Mouse (Mus musculus) gastrocnemius, adult 18-20 months (tissue): ENCODE results near the gene Kpnb1. TPM values are rescaled to one million over a fixed set of nuclear protein-coding genes. Genes with fewer than 3 reads are reported as not detected.

Experiments
- DNase-seq: peaks from one replicate; pipeline ENCODE4 v3.0.0; 2021; ENCODE audit warnings: low spot score
- total RNA-seq, 2 experiments: library from RNA; stranded (reverse); gene quantifications; 2 replicates each; pipeline ENCODE4 v1.2.3; 2021

Gene Kpnb1
- total RNA-seq, 2 experiments from 2014 or later: 47.7 to 52.4 TPM

DNA sequence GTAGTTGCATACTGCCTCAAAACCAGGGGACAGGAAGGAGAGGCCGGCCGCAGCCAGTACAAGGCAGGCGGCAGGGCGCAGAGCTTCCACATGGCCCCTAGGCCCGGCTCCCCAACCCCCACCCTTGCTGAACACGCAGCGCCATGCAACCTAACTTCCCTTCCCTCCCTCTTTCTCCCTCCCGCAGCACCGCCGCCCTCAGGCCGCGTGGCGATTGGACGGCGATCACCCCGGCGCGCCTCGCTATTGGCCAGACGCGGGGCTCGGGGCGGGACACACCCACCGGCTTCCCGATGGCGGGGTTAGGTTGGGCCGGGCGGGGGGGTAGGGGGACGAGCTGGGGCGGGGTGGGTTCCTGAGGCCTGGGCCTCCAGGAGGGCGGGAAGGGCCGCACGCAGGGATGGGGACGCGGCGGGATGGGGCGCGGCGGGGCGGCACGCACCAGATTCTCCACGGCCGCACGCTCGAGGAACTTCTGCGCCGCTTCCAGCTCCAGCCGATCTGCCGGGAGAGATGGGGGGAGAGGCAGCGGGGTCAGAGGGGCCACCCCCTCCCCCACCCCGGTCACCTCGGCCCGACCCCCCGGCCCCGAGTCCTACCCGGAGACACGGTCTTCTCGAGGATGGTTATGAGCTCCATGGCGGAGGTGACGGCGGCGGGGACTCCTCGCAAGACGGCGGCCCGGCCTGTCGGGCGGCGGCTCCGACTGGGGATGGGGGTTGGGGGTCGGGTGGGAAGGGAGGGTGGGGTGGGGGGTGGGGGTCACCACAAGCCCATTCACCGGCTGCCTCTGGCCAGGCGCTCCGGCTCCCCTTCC is 526 bp downstream of the Kpnb1 start:
- DNase-seq: peak; percentile 98

DNA sequence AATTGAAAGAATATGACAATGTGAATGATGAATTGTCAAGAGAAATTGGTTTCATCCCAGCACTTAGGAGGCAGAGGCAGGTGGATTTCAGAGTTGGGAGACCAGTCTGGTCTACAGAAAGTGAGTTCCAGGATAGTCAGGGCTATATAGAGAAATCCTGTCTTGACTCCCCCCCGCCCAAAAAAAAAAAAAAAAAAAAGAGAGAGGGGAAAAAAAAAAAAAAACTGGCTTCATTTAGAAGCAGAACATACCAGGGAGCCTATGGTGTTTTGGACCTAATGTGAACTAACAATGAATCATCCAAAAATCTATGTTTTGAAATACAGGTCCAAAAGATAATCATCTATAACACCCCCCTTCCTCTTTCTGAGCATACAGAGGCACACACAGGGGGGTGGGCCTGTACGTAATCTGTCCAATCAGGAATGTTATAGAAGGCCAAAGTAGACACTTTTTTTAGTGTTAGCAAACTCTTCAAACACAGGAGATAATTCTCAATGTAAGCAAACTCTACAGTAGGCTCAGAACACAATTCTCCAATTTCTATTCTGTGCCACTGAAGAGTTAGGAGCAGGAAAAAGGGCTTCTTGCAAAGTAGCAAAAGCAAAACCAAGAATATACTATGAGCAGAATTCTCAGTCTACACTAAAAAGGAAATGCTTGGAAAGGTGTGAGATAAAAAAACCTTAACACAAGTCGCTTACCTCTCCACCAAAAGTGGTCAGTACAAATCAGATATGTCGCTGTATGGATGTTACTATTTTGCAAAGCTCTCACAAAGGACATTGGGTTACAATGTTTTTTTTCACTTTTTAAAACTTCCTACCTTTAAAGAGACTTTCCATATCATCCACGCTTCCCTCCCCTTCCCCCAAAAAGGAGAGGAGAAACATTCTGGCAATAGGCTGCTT is 1.7 kb downstream of the Kpnb1 start:
- DNase-seq: no peak

DNA sequence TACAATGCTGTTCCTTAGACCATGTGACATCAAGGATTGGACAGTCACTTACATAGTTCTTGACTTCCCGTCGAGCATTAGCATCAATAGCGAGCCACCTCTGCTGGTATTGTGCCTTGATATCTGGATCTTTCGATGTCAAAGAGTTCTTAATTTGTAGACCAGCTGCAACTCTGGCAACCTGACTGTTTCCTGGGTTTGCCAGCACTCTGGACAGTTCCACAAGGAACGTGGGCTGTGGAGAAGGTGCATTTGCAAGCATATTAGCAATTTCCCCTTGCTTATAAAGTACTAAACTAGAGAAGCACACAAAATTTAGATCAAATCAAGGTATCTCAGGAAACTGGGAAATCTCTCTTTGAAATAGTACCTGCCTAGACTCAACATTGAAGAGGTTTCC is 2.8 kb downstream of the Kpnb1 start:
- DNase-seq: no peak

DNA sequence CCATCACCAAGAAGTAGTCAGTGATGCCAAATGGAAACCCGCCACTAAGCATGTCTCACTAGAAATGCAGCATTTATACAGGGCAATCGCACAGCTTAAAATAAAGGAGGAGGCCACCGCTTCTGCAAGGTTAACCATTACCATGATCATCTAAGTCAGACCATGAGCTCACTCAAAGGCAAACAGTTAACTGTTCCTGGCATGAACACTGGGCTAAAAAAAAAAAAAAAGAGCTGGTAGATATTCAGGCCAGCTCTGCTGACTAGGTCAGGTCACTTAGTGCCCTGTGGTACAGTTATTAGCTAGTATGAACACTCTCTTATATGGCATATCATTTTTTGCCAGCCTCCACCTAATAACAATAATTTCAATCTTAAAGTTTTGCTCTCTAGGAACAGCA is 5.2 kb downstream of the Kpnb1 start:
- DNase-seq: no peak

DNA sequence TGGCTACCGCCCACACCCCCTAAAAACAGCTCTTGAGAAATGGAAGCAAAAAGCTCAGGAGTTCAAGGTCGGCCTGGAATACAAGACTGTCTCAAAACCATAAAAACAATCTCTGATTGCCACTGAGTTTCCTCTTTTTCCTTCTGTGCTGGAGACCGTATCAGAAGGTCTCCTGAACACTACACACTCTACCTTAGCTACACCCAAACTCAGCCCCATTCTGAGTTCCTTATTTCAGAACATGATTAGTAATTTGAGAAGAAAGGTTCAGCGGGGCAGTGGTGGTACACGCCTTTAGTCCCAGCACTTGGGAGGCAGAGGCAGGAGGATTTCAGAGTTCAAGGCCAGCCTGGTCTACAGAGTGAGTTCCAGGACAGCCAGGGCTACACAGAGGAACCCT is 6.6 kb downstream of the Kpnb1 start:
- no peak for DNase-seq

DNA sequence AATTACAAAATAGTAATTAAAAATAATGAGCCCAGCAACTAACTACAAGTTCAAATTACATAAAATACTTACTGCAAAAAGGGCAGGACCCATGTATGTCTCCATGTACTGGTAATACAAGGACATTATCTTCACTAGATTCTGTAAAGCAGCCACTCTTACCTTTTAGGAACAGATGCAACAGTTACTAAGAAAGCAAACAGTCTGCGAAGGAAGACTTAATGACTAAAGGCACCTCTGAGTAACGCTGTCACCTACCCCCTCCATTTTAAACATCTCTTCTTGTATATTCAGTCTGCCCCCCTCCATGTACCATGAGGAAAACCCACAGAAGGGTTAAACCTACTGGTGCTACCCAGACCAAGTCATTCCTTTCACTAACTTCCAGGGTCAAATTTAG is 9.5 kb downstream of the Kpnb1 start:
- DNase-seq: no peak

DNA sequence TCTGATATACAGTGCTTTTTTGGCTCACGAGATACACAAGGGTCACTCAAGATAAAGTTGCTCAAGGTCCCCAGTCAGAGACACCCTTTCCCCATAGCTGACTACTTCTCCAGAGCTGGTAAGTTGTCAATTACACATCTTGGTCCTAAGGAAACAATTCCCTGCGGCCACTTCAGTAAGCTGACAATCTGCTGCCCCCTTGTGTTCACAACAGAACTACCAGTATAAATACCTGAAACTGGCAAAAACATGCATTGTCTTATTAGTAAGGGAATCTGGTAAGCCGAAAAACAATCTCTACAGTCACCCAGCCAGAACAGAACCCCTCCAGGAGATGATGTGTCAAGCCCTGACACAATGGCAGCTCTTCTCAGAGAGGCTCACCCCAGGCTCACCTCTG is 10.8 kb downstream of the Kpnb1 start:
- peak; percentile 42 for DNase-seq

DNA sequence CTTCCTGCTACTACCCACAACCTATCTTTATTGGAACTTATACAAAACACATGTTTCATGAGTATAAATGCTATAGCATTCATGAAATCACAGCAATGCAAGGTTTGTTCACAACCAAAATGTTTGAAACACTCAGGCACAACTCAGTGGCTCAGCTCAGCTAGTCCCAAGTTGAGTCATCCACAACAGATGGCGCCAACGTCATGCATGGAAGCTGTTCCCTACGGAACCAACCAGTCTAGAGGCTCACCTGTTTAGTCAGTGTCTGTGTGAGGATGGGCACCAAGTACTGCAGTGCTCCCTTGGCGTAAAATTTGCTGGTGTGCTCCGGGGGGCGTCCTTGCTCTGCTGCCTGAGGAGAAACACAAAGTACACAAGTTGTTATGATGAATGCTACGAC is 12.2 kb downstream of the Kpnb1 start:
- DNase-seq: no peak

DNA sequence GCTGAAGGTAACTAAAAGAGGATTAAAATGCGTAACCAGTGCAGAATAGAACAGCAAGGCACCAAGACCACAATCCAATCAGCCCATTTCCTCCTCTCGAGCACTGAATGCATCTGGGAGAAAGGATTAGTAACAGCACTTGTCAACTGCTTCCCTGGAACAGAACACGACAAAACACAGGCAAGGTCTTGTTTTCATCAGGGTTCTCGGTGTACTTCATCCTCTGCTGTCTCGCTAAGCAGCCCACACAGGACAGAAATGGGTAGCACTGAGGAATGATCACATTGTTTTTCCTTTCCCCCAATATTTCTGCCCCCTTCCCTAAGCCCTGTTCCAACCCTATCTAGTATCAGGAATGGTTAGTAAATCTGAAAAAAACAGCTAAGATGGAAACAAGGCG is 27.3 kb downstream of the Kpnb1 start:
- DNase-seq: no peak

DNA sequence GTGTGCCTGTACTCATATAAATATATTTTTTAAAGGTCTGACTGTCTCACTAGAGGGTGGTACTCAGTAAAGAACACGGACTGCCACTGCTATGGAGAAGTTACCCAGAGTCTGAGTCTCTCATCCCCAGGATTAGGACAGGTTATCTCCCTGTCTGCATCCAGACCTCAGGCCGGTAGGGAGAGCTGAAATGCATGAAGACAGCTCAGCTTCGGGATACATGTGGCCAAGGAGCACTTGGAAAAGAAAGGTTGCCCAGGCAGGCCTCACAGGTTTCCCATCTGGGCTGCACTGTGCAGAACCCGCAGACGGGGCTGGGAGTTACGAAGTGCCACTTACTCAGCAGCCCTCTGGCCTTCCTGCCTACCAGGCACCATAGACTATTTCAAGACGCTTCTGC is 30.7 kb downstream of the Kpnb1 start:
- no peak for DNase-seq

DNA sequence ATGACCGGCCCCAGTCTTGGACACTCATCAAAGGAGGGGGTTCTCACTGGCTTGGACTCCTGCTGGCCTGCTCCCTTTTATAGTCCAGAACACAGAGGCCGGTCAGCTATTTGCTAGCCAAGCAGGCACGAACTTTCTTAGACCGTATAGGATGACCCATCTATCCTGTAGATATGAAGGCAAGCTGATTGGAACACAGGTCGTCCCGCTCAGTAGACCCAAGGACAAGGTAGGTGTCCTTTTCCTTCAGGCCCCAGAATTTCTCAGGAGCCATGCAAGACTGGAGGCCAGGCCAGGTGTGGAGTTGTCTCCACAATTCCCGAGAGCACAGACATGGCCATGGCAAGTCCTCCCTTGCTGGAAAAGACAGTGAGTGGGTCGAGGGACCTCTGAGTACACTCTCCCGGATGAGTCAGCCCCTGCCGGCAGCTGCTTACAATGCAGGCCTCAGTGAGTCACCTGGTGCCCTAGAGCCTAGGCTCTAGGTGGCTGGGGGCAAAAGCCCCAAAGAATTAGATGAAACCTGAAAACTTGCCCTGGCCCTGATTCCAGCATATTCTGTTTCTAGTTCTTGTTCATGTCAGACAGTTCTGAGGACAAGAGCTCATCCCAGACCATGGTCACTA is 34.9 kb downstream of the Kpnb1 start:
- DNase-seq: no peak

DNA sequence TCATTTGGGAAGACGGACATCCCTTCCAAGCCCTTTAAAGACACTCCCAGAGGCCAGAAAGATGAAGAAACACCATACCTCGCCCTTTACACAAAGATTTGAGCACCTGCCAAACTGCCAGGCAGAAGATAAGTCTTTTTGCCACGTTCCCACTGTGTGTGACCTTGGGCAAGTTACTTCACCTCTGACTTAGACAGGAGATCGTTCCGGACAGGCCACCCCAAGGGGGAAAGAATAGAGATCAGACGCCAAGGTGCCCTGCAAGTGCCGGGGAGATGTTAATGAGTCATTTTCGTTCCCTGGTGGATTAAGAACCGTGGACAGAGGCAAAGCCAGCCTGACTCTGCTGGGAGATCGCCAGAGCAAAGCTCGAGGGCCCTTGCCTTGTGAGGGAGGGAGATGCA is 35.7 kb downstream of the Kpnb1 start:
- DNase-seq: peak; percentile 45

DNA sequence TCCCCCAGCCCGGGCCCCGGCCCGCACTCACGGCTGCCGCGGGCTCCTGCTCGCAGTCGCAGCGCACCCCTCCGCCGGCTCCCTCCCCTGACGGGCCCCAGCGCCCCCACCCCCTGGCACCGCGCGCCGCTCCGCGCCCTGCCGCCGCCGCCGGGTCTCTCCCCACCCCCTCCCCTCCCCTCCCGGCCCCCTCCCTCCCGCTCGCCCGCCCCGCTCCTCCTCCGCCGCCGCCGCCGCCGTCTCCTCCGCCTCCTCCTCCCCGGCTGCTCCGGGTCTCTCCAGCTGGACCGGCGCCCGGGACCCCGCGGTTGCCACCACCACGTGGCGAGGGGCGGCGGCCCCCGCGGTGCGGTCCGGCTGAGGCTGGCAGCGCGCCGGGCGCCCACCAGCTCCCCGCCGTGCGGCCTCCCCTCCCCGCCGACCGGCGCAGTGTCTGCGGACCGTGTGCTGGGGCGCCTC is 36.3 kb downstream of the Kpnb1 start, which contains the start of gene Tbkbp1:
Tbkbp1 (minus strand) TSS at position 153 of the 459 bp plus-strand sequence.
- DNase-seq: no peak

DNA sequence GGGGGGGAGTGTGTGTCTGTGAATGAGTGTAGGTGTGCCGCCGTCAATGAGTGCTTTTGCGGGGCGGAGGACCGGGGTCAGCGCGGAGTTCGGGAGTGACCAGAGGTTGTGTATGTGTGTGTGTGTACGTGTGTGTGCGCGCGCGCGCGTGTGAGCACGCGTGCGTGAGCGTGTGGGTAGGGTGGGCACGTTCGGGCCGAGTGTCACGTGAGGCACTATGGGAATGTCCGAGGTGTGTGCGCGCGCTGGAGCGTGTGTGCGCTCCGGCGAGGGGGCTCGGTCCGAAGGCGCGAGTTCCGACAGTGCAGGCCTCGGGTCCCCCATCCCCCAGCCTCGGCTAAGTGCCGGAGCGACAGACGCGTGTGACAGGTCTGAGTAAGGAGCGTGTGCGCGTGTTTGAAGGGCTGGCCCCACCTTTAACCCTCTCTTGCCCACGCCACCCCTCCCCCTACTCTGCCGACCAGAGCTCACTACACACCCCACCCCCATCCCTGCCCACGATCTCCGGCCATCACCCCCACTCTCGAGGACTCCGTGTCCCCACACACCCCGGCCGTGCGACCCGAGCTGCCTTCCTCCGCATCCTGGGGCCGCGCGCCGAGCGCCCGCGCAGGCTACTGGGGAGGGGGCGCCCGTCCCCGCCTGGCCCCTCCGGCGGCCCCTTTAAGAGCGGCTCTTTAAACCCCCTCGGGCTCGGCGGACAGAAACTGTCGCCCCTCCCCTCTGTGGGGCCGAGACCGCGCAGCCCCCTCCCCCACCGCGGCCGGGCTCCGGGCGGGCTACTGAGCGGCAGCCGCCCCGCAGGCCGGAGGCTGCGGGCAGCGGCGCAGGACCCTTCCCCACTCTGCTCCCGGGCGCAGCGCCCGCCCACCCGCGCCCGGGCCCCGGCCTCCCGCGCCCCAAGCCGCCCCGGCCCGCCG is 37.0 kb downstream of the Kpnb1 start:
- DNase-seq: no peak

DNA sequence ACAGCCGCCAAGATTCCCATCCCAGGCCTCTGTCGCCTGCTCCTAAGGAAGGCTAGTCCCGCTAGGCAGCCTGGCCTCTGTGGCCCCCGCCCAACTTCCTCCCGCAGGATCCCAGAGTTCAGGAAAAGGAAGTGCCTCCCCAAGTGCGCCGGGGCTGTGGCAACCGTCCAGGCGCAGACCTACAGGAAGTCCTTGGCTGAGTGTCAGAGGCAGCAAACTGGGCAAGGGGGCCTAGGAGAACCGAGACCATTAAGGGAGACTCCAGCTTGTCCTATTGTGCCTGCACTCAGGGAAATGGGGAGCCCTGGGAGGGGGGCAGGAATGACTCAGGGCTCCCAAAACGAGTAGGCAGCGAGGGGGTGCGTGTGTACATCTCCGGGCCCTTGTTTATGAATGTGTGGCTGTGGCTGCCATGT is 37.7 kb downstream of the Kpnb1 start:
- peak; percentile 71 for DNase-seq

DNA sequence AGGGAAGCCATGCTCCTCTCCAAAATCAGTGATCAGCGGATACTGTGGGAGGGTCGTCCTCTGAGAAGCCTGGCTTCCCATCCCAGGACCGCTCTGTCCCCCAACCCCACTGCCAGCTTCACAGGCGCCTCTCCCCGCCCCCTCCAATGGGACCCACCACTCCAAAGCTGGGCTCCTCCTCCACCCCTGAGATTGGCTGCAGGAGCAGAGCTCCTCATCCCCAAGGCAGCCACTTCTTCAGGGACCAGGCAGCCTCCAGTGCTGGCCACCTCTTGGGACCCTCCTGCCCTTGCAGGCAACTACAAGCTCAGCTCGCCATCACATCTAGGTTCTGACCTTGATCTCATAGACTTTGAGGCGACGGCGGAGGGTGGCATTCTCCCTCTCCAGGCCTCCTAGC is 38.7 kb downstream of the Kpnb1 start:
- no peak for DNase-seq

DNA sequence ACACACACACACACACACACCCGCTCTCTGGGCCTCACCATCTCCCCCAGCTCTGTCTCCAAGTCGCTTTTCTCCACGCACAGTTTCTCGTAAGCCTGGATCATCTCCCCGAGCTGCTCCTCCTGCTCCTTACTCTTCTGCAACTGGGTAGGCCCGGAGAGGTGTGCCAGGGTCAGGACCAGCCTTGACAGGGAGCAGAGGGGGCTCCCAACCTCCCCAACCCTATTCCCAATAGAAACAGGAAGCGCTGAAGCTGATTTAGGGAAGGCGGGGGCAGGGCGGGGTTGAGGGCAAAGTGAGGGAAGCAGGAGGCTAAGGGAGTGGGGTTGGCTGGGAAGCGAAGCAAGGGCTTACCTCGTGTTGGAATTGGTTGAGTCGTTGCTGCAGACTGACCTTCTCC is 39.1 kb downstream of the Kpnb1 start:
- DNase-seq: no peak

DNA sequence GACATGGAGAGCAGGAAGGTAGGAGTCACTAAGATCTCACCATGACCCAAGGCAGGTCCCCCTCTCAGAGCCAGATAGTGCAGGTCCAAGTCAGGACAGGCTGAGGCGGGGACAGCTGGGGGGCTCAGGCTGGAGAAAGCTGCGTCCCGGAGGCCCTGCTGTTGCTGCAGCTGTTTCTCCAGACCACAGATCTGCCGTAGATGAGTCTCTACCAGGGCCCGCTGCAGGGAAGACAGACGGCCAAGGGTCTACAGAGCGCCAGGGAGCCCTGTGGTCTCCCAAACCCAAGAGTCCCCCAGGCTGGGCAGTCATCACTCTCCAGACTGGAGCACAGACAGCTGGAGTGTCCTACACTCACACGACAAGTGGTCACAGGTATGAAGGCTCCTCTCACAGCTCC is 40.3 kb downstream of the Kpnb1 start:
- DNase-seq: no peak

DNA sequence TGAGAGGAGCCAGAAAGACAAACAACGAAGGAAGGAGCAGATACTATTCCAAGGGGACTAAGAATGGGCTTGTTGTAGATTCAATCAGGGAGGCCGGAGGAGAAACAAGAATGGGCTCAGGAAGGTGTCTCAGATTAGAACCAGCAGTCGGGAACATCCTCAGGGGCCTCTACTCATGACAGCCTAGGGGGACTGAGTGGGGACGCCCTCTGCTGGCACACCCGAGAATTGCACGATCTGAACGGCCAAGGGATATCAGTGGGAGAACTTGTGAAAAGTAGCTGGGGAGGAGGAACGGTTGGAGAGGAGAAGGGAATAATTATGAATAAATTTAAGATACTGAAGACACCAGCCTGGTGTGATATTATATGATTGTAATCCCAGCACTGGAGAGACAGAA is 41.0 kb downstream of the Kpnb1 start:
- DNase-seq: peak; percentile 80

DNA sequence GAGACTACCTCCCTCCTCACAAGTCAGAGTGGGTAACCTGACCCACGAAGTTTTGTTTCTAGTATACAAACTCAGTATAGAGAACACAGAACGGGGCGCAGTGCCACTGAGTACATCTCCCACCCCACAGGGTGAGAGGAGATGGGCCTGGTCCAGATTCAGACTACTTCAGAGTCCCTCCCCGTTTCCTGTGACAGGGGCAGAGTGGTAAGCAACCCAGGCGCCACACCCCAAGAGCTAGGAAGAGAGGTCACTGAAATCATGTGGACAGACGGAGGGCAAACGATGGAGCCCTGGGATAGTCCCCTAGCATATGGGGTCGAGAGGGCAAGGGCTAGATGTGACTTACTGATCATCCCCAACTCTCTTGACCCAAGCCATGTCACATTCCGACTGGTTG is 41.7 kb downstream of the Kpnb1 start:
- DNase-seq: no peak

DNA sequence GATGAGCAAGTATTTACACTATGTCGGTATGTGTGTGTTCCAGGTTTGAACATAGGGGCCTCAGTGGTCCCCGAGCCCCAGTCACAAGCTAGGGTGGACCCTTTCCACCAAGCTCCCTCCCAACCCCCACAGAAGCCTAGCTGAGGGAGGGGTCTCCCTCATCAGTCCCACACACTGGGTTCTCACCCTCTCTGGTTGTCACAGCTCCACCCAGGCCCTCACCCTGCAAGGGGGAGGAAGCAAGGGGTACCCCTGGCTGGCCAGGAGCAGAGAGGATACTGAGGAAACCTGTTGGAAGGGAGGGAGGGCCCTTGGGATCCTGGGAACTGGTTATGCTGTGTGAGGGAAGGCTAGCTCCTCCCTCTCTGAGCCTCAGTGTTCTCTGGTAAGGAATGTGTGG is 42.4 kb downstream of the Kpnb1 start:
- no peak for DNase-seq
